Mouse (Mus musculus): Measurements from ENCODE around the gene Gm49366. TPM values are rescaled to one million over a fixed set of nuclear protein-coding genes. Genes with fewer than 3 reads are reported as not detected.
"Not testable (repeated sequence)": the region's sequence is repeated elsewhere in the genome, so short reads cannot be mapped to it uniquely, and the experiment has no call there.

Gm49366 gene
- total RNA-seq, 2 experiments from 2014 or later: 1.3 TPM; not detected in 1

DNA sequence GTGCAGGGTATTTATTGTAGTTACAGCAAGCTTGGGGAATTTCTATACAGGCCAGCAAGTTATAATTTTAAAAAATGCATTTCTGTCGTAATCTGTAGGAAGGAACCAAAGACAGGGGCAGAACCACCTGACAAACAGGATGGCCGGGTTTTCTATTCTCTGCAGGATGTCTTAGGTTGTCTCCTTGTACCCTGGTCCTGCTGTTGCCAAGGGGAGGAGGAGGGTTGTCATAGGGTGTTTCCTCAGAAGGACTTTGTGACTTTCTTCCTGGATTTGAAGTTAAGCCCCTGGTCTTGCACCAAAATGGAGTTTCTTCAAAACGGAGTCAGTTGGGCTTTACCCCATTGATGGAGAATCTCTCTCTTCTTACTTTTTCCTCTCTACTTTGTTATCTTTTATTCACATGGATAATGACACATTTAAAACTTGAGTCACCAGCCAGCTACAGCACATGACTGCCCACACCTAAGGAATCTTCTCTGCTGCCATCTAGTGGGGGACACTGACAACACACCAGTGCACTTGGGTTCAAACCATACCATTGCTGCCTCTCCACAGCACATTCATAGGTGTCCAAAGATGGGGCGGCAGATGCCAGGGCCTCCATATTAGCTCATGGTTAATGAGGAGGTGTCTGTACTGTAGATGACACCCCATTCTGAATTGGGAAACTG, 7.9 kb upstream of the Gm49366 start:
- peak; percentile 54 to 90 for DNase-seq (ENCODE audit: low spot score in 2 of 2)

GRCm38 (mm10) chr12:84032854-84033253, 5.9 kb upstream of the Gm49366 start:
- DNase-seq (ENCODE audit: low spot score in 2 of 2): no peak

DNA sequence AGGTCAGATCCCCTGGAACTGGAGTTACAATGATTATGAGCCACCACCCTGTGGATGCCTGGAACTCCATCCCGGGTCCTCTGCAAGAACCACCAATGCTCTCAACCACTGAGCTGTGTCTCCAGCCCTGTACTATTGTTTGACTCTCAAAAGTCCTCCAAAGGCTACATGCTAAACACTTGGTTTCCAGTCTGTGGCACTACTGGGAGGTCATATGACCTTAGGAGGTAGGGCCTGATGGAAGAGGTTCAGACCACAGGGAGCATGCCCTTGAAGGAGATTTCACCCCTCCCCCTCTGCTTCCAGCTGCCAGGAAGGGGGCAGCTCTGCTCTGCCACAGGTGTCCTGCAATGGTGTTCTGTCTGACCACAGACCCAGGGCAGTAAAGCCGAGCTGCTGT, 5.4 kb upstream of the Gm49366 start:
- not testable (repeated sequence) for DNase-seq (ENCODE audit: low spot score in 2 of 2)

- DNase-seq (ENCODE audit: low spot score in 2 of 2): no peak
Measured at GRCm38 (mm10) chr12:84034108-84034507, 4.6 kb upstream of the Gm49366 start.

GRCm38 (mm10) chr12:84038241-84038640, 494 bp upstream of the Gm49366 start, which contains the start of gene Acot4:
Gene Acot4, plus strand, starts transcription at chr12:84038379.
- DNase-seq (ENCODE audit: low spot score in 2 of 2): peak in 1 of 2 experiments; percentile 16

GRCm38 (mm10) chr12:84042248-84042647, 3.5 kb downstream of the Gm49366 start:
- no peak for DNase-seq (ENCODE audit: low spot score in 2 of 2)

DNA sequence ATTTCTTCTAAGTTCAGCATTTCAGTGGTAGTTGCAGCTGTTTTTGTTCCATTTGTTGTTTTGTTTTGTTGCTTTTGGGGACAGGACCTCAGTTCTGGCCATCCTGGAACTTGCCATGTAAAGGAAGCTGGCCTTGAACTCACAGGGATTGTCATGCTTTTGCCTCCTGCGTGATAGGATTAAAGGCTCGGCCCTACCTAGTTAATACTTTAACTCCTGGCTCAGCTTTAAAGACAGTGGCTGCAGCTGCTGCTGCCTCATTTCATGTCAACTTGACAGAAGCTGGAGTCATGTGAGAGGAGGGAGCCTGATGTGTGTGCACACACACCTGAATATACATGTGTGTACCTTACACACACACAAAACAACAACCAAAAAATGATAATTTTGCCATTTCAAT, 5.3 kb downstream of the Gm49366 start:
- no peak for DNase-seq (ENCODE audit: low spot score in 2 of 2)

DNA sequence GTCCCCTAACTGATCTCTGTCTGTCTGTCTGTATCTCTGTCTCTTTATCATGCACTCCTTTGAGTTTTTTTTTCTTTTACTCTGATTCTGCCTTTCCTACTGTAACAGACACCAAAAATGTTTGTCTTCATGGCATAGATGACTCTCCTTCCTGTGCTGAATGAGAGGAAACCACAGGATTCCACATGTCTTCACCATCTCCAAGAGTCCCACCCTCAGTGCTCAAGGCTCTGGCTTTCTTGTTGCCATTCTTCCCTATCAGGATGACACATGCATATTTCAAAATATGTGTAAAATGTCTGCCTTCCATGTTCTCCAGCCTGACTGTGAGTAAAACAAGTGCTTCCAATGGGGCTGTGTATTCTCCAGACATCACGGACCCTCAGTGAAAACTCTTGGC, 8.2 kb downstream of the Gm49366 start:
- DNase-seq (ENCODE audit: low spot score in 2 of 2): no peak

DNA sequence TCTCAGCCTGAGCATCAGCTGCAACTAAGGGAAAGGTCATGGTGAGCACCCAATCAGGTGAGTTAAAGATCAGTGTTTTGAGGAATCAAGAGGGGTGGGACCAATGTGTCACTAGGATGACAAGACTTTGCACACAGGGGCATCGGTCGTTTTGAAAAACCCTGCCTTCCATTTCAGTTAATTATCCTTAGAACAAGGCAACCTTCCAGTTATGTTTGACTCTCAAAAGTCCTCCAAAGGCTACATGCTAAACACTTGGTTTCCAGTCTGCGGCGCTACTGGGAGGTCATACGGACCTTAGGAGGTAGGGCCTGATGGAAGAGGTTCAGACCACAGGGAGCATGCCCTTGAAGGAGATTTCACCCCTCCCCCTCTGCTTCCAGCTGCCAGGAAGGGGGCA, 12.0 kb downstream of the Gm49366 start:
- not testable (repeated sequence) for DNase-seq (ENCODE audit: low spot score in 2 of 2)

DNA sequence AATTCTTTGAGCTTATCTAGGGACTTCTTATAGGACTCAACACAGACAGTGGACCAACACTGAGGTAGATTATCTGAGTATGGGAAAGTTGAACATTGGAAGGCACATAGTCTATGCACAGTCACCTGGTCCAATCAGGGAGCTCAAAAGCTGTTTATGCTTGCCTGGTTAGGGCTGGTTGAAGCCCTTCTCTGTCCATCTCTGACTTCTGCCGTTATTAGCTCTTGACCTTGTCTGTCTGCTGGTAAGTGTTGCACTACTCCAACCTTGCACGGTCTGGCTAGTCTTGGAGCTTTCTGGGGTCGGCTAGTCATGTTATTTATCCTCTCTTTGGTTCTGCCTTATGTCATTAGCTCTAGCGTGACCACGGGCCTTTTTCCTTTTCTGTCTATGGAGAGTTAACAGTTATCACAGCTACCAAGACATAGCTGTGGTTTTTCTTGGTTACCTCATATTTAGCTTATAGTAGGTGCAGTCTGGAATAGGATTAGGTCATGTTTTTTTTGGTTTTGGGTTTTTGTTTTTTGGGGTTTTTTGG, 13.3 kb downstream of the Gm49366 start, which contains the start of gene Acot3:
TSS of gene Acot3 (plus strand) at position 208 of the 538 bp plus-strand sequence.
- DNase-seq (ENCODE audit: low spot score in 2 of 2): no peak

DNA sequence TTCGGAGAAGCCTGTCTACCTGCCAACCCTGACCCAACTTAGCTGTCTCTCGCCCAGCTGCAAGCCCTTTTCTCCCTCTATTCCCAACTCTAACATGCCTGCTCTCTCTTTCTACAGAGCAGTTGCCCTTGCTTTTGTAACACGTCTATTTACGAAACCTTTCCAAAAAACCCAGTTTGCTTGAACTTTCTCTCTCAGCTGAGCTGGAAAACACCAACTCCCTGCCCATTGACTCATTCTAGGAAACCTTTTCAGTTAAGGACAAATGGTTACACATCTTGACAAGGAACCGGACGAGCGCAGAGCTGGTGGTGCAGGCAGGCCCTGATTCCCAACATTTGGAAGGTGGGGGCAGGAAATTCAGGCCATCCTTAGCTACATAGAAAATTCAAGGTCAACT, 13.9 kb downstream of the Gm49366 start:
- no peak for DNase-seq (ENCODE audit: low spot score in 2 of 2)

GRCm38 (mm10) chr12:84053173-84053572, 14.4 kb downstream of the Gm49366 start:
- DNase-seq (ENCODE audit: low spot score in 2 of 2): peak in 1 of 2 experiments; percentile 23

DNA sequence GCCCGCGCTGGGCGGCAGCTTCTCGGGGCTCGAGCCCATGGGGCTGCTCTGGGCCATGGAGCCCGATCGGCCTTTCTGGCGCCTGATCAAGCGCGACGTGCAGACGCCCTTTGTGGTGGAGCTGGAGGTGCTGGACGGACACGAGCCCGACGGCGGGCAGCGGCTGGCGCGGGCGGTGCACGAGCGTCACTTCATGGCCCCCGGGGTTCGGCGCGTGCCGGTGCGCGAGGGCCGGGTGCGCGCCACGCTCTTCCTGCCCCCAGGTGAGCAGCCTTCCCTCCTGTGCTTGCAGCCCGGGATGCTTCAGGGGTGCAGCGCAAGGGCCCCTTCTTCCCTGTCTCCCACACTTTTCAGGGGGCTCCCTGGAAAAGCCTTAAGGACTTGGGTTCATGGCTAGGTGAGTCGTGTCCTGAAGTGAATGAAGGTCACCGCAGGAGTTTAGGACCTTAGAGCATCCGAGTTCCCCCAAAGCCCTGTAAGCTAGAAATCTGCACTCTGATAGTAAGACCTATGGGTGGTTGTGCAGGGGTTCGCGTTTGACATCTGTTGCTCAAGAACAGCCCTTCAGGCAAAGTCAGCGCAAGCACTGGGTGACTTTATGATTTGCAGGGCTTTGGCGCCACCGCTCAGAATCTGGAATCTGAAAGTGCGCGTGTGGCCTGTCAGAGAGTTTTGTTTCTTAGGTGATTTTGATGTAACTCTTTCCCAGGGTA, 15.1 kb downstream of the Gm49366 start:
- DNase-seq (ENCODE audit: low spot score in 2 of 2): peak in 1 of 2 experiments; percentile 36

- peak in 1 of 2 experiments; percentile 35 for DNase-seq (ENCODE audit: low spot score in 2 of 2)
Measured at GRCm38 (mm10) chr12:84060946-84061345, 22.2 kb downstream of the Gm49366 start.

GRCm38 (mm10) chr12:84062336-84062735, 23.6 kb downstream of the Gm49366 start:
- no peak for DNase-seq (ENCODE audit: low spot score in 2 of 2)

- no peak for DNase-seq (ENCODE audit: low spot score in 2 of 2)
Measured at GRCm38 (mm10) chr12:84063228-84063627, 24.5 kb downstream of the Gm49366 start.

- DNase-seq (ENCODE audit: low spot score in 2 of 2): no peak
Measured at GRCm38 (mm10) chr12:84063833-84064232, 25.1 kb downstream of the Gm49366 start.

DNA sequence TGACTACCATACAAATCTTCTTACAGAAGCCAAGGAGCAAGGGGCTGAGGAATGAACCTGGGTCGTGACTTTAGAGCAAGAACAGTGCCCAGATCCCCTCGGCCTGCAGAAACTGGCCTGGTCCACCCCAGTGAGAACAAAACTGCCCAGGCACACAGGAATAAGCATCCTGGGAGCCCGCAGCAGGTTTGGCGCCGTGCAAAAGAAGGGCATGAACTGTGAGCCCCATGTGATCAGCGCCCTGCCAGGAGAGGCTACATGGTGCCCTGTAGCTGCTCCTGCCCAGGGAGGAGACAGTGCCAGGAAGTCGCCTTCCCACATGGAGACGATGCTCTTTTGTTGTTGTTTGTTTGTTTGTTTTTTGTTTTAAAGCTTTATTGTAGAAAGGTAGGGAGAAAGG, 25.9 kb downstream of the Gm49366 start:
- DNase-seq (ENCODE audit: low spot score in 2 of 2): no peak

DNA sequence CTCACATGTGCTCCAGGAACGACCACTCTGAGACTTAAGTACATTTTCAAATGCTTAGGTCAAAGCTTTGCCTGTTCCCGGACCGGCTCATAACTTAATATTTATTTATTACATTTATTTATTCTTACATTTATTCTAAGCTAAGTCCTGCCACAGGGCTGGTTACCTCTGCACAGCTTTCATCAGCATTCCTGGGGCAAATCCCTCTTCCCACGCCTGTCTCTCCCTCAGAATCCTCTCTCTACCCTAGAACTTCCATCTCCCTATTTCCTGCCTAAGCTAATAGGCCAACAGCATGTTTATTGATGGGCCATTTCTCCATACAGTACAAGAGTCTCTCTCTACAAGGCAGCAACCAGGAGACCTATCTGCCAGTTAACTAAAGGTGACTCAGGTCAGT, 29.0 kb downstream of the Gm49366 start:
- no peak for DNase-seq (ENCODE audit: low spot score in 2 of 2)

GRCm38 (mm10) chr12:84068296-84068695, 29.6 kb downstream of the Gm49366 start:
- no peak for DNase-seq (ENCODE audit: low spot score in 2 of 2)

GRCm38 (mm10) chr12:84068986-84069385, 30.3 kb downstream of the Gm49366 start, which contains the start of gene Acot5:
Gene Acot5, plus strand, starts transcription at chr12:84069325.
- DNase-seq (ENCODE audit: low spot score in 2 of 2): no peak

DNA sequence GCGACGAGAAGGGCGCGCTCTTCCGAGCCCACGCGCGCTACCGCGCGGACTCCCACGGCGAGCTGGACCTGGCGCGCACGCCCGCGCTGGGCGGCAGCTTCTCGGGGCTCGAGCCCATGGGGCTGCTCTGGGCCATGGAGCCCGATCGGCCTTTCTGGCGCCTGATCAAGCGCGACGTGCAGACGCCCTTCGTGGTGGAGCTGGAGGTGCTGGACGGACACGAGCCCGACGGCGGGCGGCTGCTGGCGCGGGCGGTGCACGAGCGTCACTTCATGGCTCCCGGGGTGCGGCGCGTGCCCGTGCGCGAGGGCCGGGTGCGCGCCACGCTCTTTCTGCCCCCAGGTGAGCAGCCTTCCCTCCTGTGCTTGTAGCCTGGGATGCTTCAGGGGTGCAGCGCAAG, 30.8 kb downstream of the Gm49366 start:
- peak in 1 of 2 experiments; percentile 53 for DNase-seq (ENCODE audit: low spot score in 2 of 2)
